Mouse (Mus musculus) mouse embryonic stem cell (cell line): ENCODE data around the gene Mapt.

Experiments
- in situ Hi-C, 2 experiments: fragments of 300-500 bp; cut with MboI; formaldehyde crosslinking; loops; 1 replicate in 1 of 2; 3 replicates in 1 of 2; pipeline ENCODE4 v1.14.3; 2019 to 2020; ENCODE audit warnings: low sequenced_read_pairs in 2 of 2, low pct_unique_long_range_greater_than_20kb in 1 of 2, mixed read lengths in 1 of 2; ENCODE audit not compliant: unreplicated experiment in 1 of 2

The Mapt gene

GRCm38 (mm10) chr11:104329185-104329926, 98.2 kb downstream of the Mapt start:
- in situ Hi-C loops = no loop called here

- in situ Hi-C loops = no loop called here
Observed at GRCm38 (mm10) chr11:104330151-104330550, 99.0 kb downstream of the Mapt start.

GRCm38 (mm10) chr11:104331208-104331607, 100.0 kb downstream of the Mapt start:
- in situ Hi-C loops = no loop called here

- in situ Hi-C loops = no loop called here
Observed at GRCm38 (mm10) chr11:104332105-104332504, 100.9 kb downstream of the Mapt start.

GRCm38 (mm10) chr11:104334115-104334514, 102.9 kb downstream of the Mapt start:
- in situ Hi-C loops = no loop called here

- in situ Hi-C loops = no loop called here
Observed at GRCm38 (mm10) chr11:104334946-104335345, 103.8 kb downstream of the Mapt start.

GRCm38 (mm10) chr11:104346931-104347330, 115.7 kb downstream of the Mapt start:
- in situ Hi-C loops = no loop called here

- in situ Hi-C loops = no loop called here
Observed at GRCm38 (mm10) chr11:104361790-104362189, 130.6 kb downstream of the Mapt start.

- in situ Hi-C loops = no loop called here
Observed at GRCm38 (mm10) chr11:104362704-104363103, 131.5 kb downstream of the Mapt start.

GRCm38 (mm10) chr11:104363823-104364600, 132.8 kb downstream of the Mapt start:
- in situ Hi-C loops = no loop called here

- in situ Hi-C loops = no loop called here
Observed at GRCm38 (mm10) chr11:104367486-104368190, 136.4 kb downstream of the Mapt start.

GRCm38 (mm10) chr11:104376291-104376690, 145.1 kb downstream of the Mapt start:
- in situ Hi-C loops = no loop called here

- in situ Hi-C loops = no loop called here
Observed at GRCm38 (mm10) chr11:104379635-104380034, 148.4 kb downstream of the Mapt start.
